Mouse (Mus musculus) bone marrow macrophage, adult 2 months (primary cell): ENCODE results near the gene Ncapd2.

ENCODE experiments used
- CTCF ChIP-seq: IDR thresholded peaks from 2 replicates; pipeline ENCODE4 v1.5.1; 2012; ENCODE audit warnings: low read depth, mild to moderate bottlenecking, low read length, moderate library complexity
- POLR2A ChIP-seq: IDR thresholded peaks from 2 replicates; pipeline ENCODE4 v1.6.1; 2012; ENCODE audit warnings: mild to moderate bottlenecking, low read depth, low read length, borderline replicate concordance

- TF ChIP-seq CTCF (no peak), POLR2A (no peak)
Measured at GRCm38 (mm10) chr6:125158944-125159492, 32.5 kb downstream of the Ncapd2 start.
